Mouse (Mus musculus) thymus, adult 2 months (tissue): ENCODE results near the gene Nhlh1. TPM values are rescaled to one million over a fixed set of nuclear protein-coding genes. Genes with fewer than 3 reads are reported as not detected.

Source experiments
- DNase-seq: peaks from one replicate; pipeline ENCODE4 v3.0.0; 2021
- H3K27ac ChIP-seq: fragments of 200-500 bp; 2 replicates; pipeline ENCODE4 v1.5.1; 2012; ENCODE audit warnings: low read length, control low read depth; ENCODE audit not compliant: control insufficient read depth, insufficient read depth
- H3K27me3 ChIP-seq: fragments of 200-500 bp; 2 replicates; pipeline ENCODE4 v1.6.1; 2012; ENCODE audit warnings: mild to moderate bottlenecking, low read length, moderate library complexity, mixed read lengths; ENCODE audit not compliant: control insufficient read depth, insufficient read depth
- H3K36me3 ChIP-seq: fragments of 200-500 bp; 2 replicates; pipeline ENCODE4 v1.6.1; 2012; ENCODE audit warnings: mild to moderate bottlenecking, low read length, moderate library complexity; ENCODE audit not compliant: control insufficient read depth, insufficient read depth
- H3K4me1 ChIP-seq: fragments of 200-500 bp; replicated peaks from 2 replicates; pipeline ENCODE4 v1.6.1; 2012; ENCODE audit warnings: low read length; ENCODE audit not compliant: control insufficient read depth, insufficient read depth
- H3K4me3 ChIP-seq: fragments of 200-500 bp; 2 replicates; pipeline ENCODE4 v1.5.1; 2012; ENCODE audit warnings: mild to moderate bottlenecking, low read length, control low read depth, moderate library complexity; ENCODE audit not compliant: control insufficient read depth, insufficient read depth
- CTCF ChIP-seq: fragments of 200-500 bp; IDR thresholded peaks from 2 replicates; pipeline ENCODE4 v1.5.1; 2012; ENCODE audit warnings: mild to moderate bottlenecking, control low read depth, low read length, moderate library complexity, borderline replicate concordance; ENCODE audit not compliant: control insufficient read depth, poor library complexity, insufficient read depth; ENCODE audit errors: extremely low read depth
- POLR2A ChIP-seq: fragments of 200-500 bp; IDR thresholded peaks from 2 replicates; pipeline ENCODE4 v1.6.1; 2012; ENCODE audit warnings: mild to moderate bottlenecking, low read length, control low read depth, moderate library complexity; ENCODE audit not compliant: control insufficient read depth, poor library complexity, insufficient read depth; ENCODE audit errors: extremely low read depth
- WGBS: fragments of 180-500 bp; shearing (Covaris S2); methylation state at CpG from one replicate; pipeline ENCODE4 v1.1.7; 2018; 5-methylcytosine and 5-hydroxymethylcytosine counted together
- polyA plus RNA-seq: library from polyadenylated mRNA; depleted of rRNA; stranded (reverse); fragments of >200 nt; gene quantifications from 2 replicates; pipeline ENCODE4 v1.2.3, GENCODE M21; 2012

Gene Nhlh1
- polyA plus RNA-seq, 1 experiment: 0.18 TPM

- TF ChIP-seq POLR2A (no peak), CTCF (no peak)
- Histone ChIP-seq H3K27me3 (no peaks in the 10 kb centered on the region), H3K36me3 (peaks cover 77% of the 10 kb centered on the region), H3K27ac (no peak overlapping the region), H3K4me3 (no peak overlapping the region), H3K4me1 (no peaks in the 10 kb centered on the region)
- WGBS: 92% methylated on average over 3 of the region's 3 CpGs
- DNase-seq: no peak
These were observed 36.1 kb upstream of the Nhlh1 start for GRCm38 (mm10) chr1:172093522-172093921.

GRCm38 (mm10) chr1:172082899-172083445 lies 25.6 kb upstream of the Nhlh1 start:
- TF ChIP-seq CTCF: no peak
- no peak for TF ChIP-seq POLR2A
- DNase-seq: no peak
- peaks cover 4% of the 10 kb centered on the region; the same call in 1 of the 2 replicates for H3K4me1 ChIP-seq
- H3K4me3 ChIP-seq: peak overlapping the region; percentile 96
- peak overlapping the region; percentile 0; the same call in 1 of the 2 replicates for H3K27ac ChIP-seq
- 1% methylated on average over 24 of the region's 24 CpGs for WGBS
- H3K36me3 ChIP-seq: peaks cover 20% of the 10 kb centered on the region
- H3K27me3 ChIP-seq: no peaks in the 10 kb centered on the region

- Histone ChIP-seq H3K27me3 (no peaks in the 10 kb centered on the region), H3K36me3 (peaks cover 15% of the 10 kb centered on the region), H3K27ac (peak within 1 kb of the TSS; percentile 91), H3K4me1 (peaks cover 4% of the 10 kb centered on the region; the same call in 1 of the 2 replicates), H3K4me3 (peak within 1 kb of the TSS; percentile 96)
- peak; percentile 91 for DNase-seq
- WGBS: under 1% methylated on average over 40 of the region's 40 CpGs
- TF ChIP-seq POLR2A (peak; percentile 54; the same call in 1 of the 2 replicates), CTCF (0 out of 2 replicates have a peak, but pooled peaks have one; percentile 37)
These were observed 24.9 kb upstream of the Nhlh1 start, which contains the start of the genes Copa and Ncstn for GRCm38 (mm10) chr1:172082101-172082898. Gene Copa, plus strand, starts transcription at chr1:172082529. Gene Ncstn, minus strand, starts transcription at chr1:172082795.

- H3K27me3 ChIP-seq: no peaks in the 10 kb centered on the region
- no peak overlapping the region for H3K4me3 ChIP-seq
- TF ChIP-seq POLR2A (no peak), CTCF (no peak)
- H3K4me1 ChIP-seq: no peaks in the 10 kb centered on the region
- 86% methylated on average over 5 of the region's 5 CpGs for WGBS
- H3K27ac ChIP-seq: no peak overlapping the region
- H3K36me3 ChIP-seq: peaks cover 50% of the 10 kb centered on the region
- no peak for DNase-seq
These were observed 20.6 kb upstream of the Nhlh1 start for GRCm38 (mm10) chr1:172077981-172078380.

- H3K27me3 ChIP-seq: no peaks in the 10 kb centered on the region
- no peak overlapping the region for H3K27ac ChIP-seq
- no peaks in the 10 kb centered on the region for H3K4me1 ChIP-seq
- no peak for TF ChIP-seq POLR2A
- TF ChIP-seq CTCF: no peak
- no peak for DNase-seq
- no peak overlapping the region for H3K4me3 ChIP-seq
- H3K36me3 ChIP-seq: peaks cover 88% of the 10 kb centered on the region
- 97% methylated on average over 7 of the region's 7 CpGs for WGBS
These were observed 15.2 kb upstream of the Nhlh1 start for GRCm38 (mm10) chr1:172072604-172073003.

- TF ChIP-seq POLR2A (no peak), CTCF (no peak)
- Histone ChIP-seq H3K4me3 (no peak overlapping the region), H3K27me3 (no peaks in the 10 kb centered on the region), H3K36me3 (peaks cover 98% of the 10 kb centered on the region), H3K4me1 (no peaks in the 10 kb centered on the region), H3K27ac (no peak overlapping the region)
- 94% methylated on average over 4 of the region's 4 CpGs for WGBS
- DNase-seq: no peak
These were observed 14.2 kb upstream of the Nhlh1 start for GRCm38 (mm10) chr1:172071556-172071955.
